Mouse (Mus musculus) liver, adult 2 months (tissue): ENCODE results near the gene Fgfr2. TPM values are rescaled to one million over a fixed set of nuclear protein-coding genes. Genes with fewer than 3 reads are reported as not detected.

Source experiments
- DNase-seq: peaks from one replicate; pipeline ENCODE4 v3.0.0-alpha.2; 2011; ENCODE audit warnings: low read depth, low spot score; ENCODE audit errors: extremely low read depth
- H3K27ac ChIP-seq: fragments of 200-500 bp; replicated peaks from 2 replicates; pipeline ENCODE4 v1.5.1; 2012; ENCODE audit warnings: low read depth, mild to moderate bottlenecking, control low read depth, inconsistent platforms, low read length; ENCODE audit not compliant: insufficient read depth
- H3K27me3 ChIP-seq: fragments of 200-500 bp; 2 replicates; pipeline ENCODE4 v1.6.1; 2012; ENCODE audit warnings: mild to moderate bottlenecking, moderate library complexity, low read length, inconsistent platforms; ENCODE audit not compliant: control insufficient read depth, insufficient read depth
- H3K36me3 ChIP-seq: fragments of 200-500 bp; 2 replicates; pipeline ENCODE4 v1.6.1; 2012; ENCODE audit warnings: low read length, inconsistent platforms; ENCODE audit not compliant: control insufficient read depth, insufficient read depth
- H3K4me1 ChIP-seq: fragments of 200-500 bp; 2 replicates; pipeline ENCODE4 v1.6.1; 2011; ENCODE audit warnings: low read length; ENCODE audit not compliant: control insufficient read depth, insufficient read depth
- H3K4me3 ChIP-seq: fragments of 200-500 bp; 2 replicates; pipeline ENCODE4 v1.5.1; 2011; ENCODE audit warnings: low read depth, mild to moderate bottlenecking, control low read depth, low read length, moderate library complexity; ENCODE audit not compliant: insufficient read depth
- H3K79me2 ChIP-seq: fragments of 200-500 bp; 2 replicates; pipeline ENCODE4 v1.6.1; 2012; ENCODE audit warnings: inconsistent platforms, mild to moderate bottlenecking, low read length, moderate library complexity; ENCODE audit not compliant: control insufficient read depth, insufficient read depth
- H3K9ac ChIP-seq: fragments of 200-500 bp; 2 replicates; pipeline ENCODE4 v1.6.1; 2012; ENCODE audit warnings: low read depth, mild to moderate bottlenecking, control low read depth, inconsistent platforms, low read length
- CTCF ChIP-seq: fragments of 200-500 bp; IDR thresholded peaks from 2 replicates; pipeline ENCODE4 v1.5.1; 2011; ENCODE audit warnings: low read depth, low read length, control low read depth
- POLR2A ChIP-seq: fragments of 200-500 bp; IDR thresholded peaks from 2 replicates; pipeline ENCODE4 v1.6.1; 2011; ENCODE audit warnings: low read length, control low read depth; ENCODE audit not compliant: insufficient read depth; ENCODE audit errors: extremely low read depth
- WGBS: fragments of 180-500 bp; shearing (Covaris S2); methylation state at CpG from one replicate; pipeline ENCODE4 v1.1.7; 2018; 5-methylcytosine and 5-hydroxymethylcytosine counted together
- polyA plus RNA-seq: library from polyadenylated mRNA; depleted of rRNA; stranded (reverse); fragments of >200 nt; gene quantifications from 2 replicates; pipeline ENCODE4 v1.2.3, GENCODE M21; 2012
- total RNA-seq: library from RNA; depleted of rRNA; stranded (reverse); fragments of >200 nt; gene quantifications from 2 replicates; pipeline ENCODE4 v1.2.3, GENCODE M21; 2014

Gene Fgfr2
- total and polyA plus RNA-seq, 2 experiments = 16.7 to 35.2 TPM

- Histone ChIP-seq H3K4me3 (no peak overlapping the region), H3K27ac (no peak overlapping the region), H3K4me1 (no peaks in the 10 kb centered on the region), H3K79me2 (no peaks in the 10 kb centered on the region), H3K27me3 (no peaks in the 10 kb centered on the region), H3K9ac (no peak overlapping the region), H3K36me3 (no peaks in the 10 kb centered on the region)
- TF ChIP-seq CTCF (no peak), POLR2A (no peak)
- 65% methylated on average over 24 of the region's 24 CpGs for WGBS
- no peak for DNase-seq
These were observed 2754.1 kb downstream of the Fgfr2 start for GRCm38 (mm10) chr7:130368827-130369641.

- TF ChIP-seq POLR2A = no peak
- no peak for TF ChIP-seq CTCF
- no peak for DNase-seq
- Histone ChIP-seq H3K9ac (no peak overlapping the region), H3K27ac (no peak overlapping the region), H3K4me3 (no peak overlapping the region), H3K4me1 (no peaks in the 10 kb centered on the region), H3K27me3 (no peaks in the 10 kb centered on the region), H3K79me2 (no peaks in the 10 kb centered on the region), H3K36me3 (no peaks in the 10 kb centered on the region)
- WGBS = 58% methylated on average over 13 of the region's 13 CpGs
These were observed 2754.9 kb downstream of the Fgfr2 start for GRCm38 (mm10) chr7:130368036-130368826.

- Histone ChIP-seq H3K79me2 (no peaks in the 10 kb centered on the region), H3K27ac (no peak overlapping the region), H3K4me1 (no peaks in the 10 kb centered on the region), H3K9ac (no peak overlapping the region), H3K4me3 (no peak overlapping the region), H3K27me3 (no peaks in the 10 kb centered on the region), H3K36me3 (no peaks in the 10 kb centered on the region)
- 65% methylated on average over 12 of the region's 12 CpGs for WGBS
- no peak for DNase-seq
- TF ChIP-seq CTCF = no peak
- TF ChIP-seq POLR2A = no peak
These were observed 2755.7 kb downstream of the Fgfr2 start for GRCm38 (mm10) chr7:130367222-130368035.

- Histone ChIP-seq H3K27ac (no peak overlapping the region), H3K4me1 (no peaks in the 10 kb centered on the region), H3K9ac (no peak overlapping the region), H3K36me3 (no peaks in the 10 kb centered on the region), H3K27me3 (no peaks in the 10 kb centered on the region), H3K4me3 (no peak overlapping the region), H3K79me2 (no peaks in the 10 kb centered on the region)
- 95% methylated on average over 10 of the region's 10 CpGs for WGBS
- TF ChIP-seq CTCF (no peak), POLR2A (no peak)
- DNase-seq = no peak
These were observed 2757.4 kb downstream of the Fgfr2 start for GRCm38 (mm10) chr7:130365711-130366110.

- no peak overlapping the region for H3K4me3 ChIP-seq
- H3K27me3 ChIP-seq = no peaks in the 10 kb centered on the region
- WGBS = 73% methylated on average over 6 of the region's 6 CpGs
- DNase-seq = no peak
- TF ChIP-seq CTCF (no peak), POLR2A (no peak)
- H3K4me1 ChIP-seq = no peaks in the 10 kb centered on the region
- H3K27ac ChIP-seq = no peak overlapping the region
- H3K36me3 ChIP-seq = no peaks in the 10 kb centered on the region
- no peaks in the 10 kb centered on the region for H3K79me2 ChIP-seq
- H3K9ac ChIP-seq = no peak overlapping the region
These were observed 2782.6 kb downstream of the Fgfr2 start for GRCm38 (mm10) chr7:130340412-130341152.
